ENCODE assay signal across 8 mouse cellular contexts in the genomic region with DNA sequence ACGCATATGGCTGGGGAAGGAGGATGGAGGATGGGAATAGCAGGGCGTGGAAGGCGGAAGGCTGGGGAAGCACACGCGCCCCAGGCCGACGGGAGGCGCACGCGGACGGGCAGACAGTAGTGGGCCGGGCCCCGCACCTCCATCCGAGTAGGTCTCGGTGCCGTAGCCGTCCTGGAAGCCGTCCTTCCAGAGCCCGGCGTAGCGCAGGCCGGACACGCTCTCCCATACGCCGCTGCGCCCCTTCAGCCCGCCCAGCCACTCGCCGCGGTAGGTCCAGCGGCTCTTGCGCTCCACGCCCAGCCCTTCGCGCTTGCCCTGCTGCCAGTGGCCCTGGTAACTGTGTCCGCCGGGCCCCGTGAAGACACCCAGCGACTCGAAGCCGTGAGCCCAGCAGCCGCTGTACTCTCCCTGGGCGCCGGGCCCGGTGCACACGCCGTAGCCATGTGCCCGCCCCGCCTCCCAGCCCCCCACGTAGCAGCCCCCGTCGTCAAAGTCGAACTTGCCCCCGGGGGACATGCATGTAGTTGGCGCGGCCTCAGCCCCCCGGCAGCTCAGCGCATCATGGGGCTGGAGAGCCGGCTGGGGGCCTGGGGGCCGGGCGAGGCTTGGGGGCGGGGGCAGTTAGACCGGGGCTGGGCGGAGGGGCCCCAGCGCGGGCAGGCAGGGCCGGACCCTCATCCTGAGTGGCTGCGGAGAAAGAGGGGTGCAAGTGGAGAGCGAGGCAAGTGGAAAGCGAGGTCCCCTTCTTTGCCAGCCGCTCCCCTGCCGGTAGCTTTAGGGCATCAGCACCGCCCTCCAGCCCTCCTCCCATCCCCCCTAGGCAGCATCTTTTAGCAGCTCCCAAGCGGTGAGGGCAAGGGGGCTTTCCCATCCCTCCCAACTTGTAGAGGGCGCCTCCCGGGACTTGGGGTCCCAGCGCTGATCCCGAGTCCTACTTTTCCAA. TPM values are rescaled to one million over a fixed set of nuclear protein-coding genes. Genes with fewer than 3 reads are reported as not detected.
A peak's percentile ranks its signal among the peaks of the same experiment; 100 is the strongest.
DNase-seq lines count a peak whose midpoint lies in the region; ATAC-seq and TF ChIP-seq lines count a peak whose summit lies in the region.

No protein-coding gene starts in this region.

- peak overlapping the region; percentile 70 for H3K4me3 ChIP-seq in forebrain, embryonic 15.5 days
- peak overlapping the region; percentile 80 for H3K4me3 ChIP-seq in hindbrain, postnatal 0 days (ENCODE audit: low read length)
- H3K4me3 ChIP-seq in limb, embryonic 12.5 days (replicated peaks) = peak overlapping the region; percentile 67
- H3K4me3 ChIP-seq in midbrain, embryonic 13.5 days (replicated peaks) = peak overlapping the region; percentile 81

- H3K36me3 ChIP-seq in forebrain, embryonic 15.5 days = peaks cover 8% of the 10 kb centered on the region; the same call in 1 of the 2 replicates
- H3K36me3 ChIP-seq in hindbrain, postnatal 0 days (ENCODE audit: insufficient read depth, low read length) = no peaks in the 10 kb centered on the region
- no peaks in the 10 kb centered on the region for H3K36me3 ChIP-seq in limb, embryonic 12.5 days
- H3K36me3 ChIP-seq in midbrain, embryonic 13.5 days = peaks cover 11% of the 10 kb centered on the region

- H3K27ac ChIP-seq in forebrain, embryonic 15.5 days (replicated peaks) = peak overlapping the region; percentile 97
- peak overlapping the region; percentile 94 for H3K27ac ChIP-seq in hindbrain, postnatal 0 days
- H3K27ac ChIP-seq in limb, embryonic 12.5 days = no peak overlapping the region
- H3K27ac ChIP-seq in midbrain, embryonic 13.5 days = peak overlapping the region; percentile 93

- H3K9me3 ChIP-seq in forebrain, embryonic 15.5 days = no peaks in the 10 kb centered on the region
- H3K9me3 ChIP-seq in hindbrain, postnatal 0 days (ENCODE audit: low read length) = no peaks in the 10 kb centered on the region
- H3K9me3 ChIP-seq in limb, embryonic 12.5 days = no peaks in the 10 kb centered on the region
- no peaks in the 10 kb centered on the region for H3K9me3 ChIP-seq in midbrain, embryonic 13.5 days

- peak; percentile 63 for DNase-seq in ovary, postnatal 36 days (ENCODE audit: low spot score)
- DNase-seq in ovary, postnatal 10 days (ENCODE audit: low spot score) = no peak
- peak; percentile 81 to 82 for DNase-seq in cerebellum, adult 18-20 months
- peak; percentile 74 for DNase-seq in hindbrain, postnatal 0 days (ENCODE audit: low spot score)
- DNase-seq in urinary bladder, postnatal 36 days (ENCODE audit: low spot score in 2 of 2) = peak; percentile 23 to 43

- peak overlapping the region; percentile 75 for H3K9ac ChIP-seq in forebrain, embryonic 15.5 days (replicated peaks)
- peak overlapping the region; percentile 88 for H3K9ac ChIP-seq in hindbrain, postnatal 0 days (replicated peaks; ENCODE audit: low read length)
- H3K9ac ChIP-seq in limb, embryonic 12.5 days (replicated peaks) = peak overlapping the region; percentile 70
- peak overlapping the region; percentile 88 for H3K9ac ChIP-seq in midbrain, embryonic 13.5 days (replicated peaks)

- ATAC-seq in forebrain, embryonic 15.5 days (replicated peaks) = peak; percentile 51
- ATAC-seq in hindbrain, postnatal 0 days = peak; percentile 55
- ATAC-seq in limb, embryonic 12.5 days (ENCODE audit: insufficient number of reproducible peaks, insufficient read depth, low FRiP score, low TSS enrichment, low read depth) = peak; percentile 49; the same call in 1 of the 2 replicates
- peak; percentile 59 for ATAC-seq in midbrain, embryonic 13.5 days

- peak; percentile 57 for TF ChIP-seq CTCF in hindbrain, postnatal 0 days (IDR thresholded peaks at IDR 0.05; ENCODE audit: low read depth)

- H3K27me3 ChIP-seq in forebrain, embryonic 15.5 days = 0 out of 2 replicates have a peak, but pooled peaks cover 9% of the 10 kb centered on the region
- no peaks in the 10 kb centered on the region for H3K27me3 ChIP-seq in hindbrain, postnatal 0 days (ENCODE audit: insufficient read depth, low read length)
- peaks cover 77% of the 10 kb centered on the region for H3K27me3 ChIP-seq in limb, embryonic 12.5 days
- H3K27me3 ChIP-seq in midbrain, embryonic 13.5 days = peaks cover 41% of the 10 kb centered on the region

- WGBS in forebrain, embryonic 15.5 days = under 1% methylated on average over 77 of the region's 78 CpGs
- WGBS in hindbrain, postnatal 0 days = under 1% methylated on average over 70 of the region's 78 CpGs
- WGBS in limb, embryonic 12.5 days = under 1% methylated on average over 76 of the region's 78 CpGs
- under 1% methylated on average over 59 of the region's 78 CpGs for WGBS in midbrain, embryonic 13.5 days

- peaks cover 57% of the 10 kb centered on the region for H3K4me1 ChIP-seq in forebrain, embryonic 15.5 days
- H3K4me1 ChIP-seq in hindbrain, postnatal 0 days (ENCODE audit: insufficient read depth, low read length) = peaks cover 21% of the 10 kb centered on the region; the same call in 1 of the 2 replicates
- peaks cover 34% of the 10 kb centered on the region for H3K4me1 ChIP-seq in limb, embryonic 12.5 days (replicated peaks)
- peaks cover 64% of the 10 kb centered on the region for H3K4me1 ChIP-seq in midbrain, embryonic 13.5 days (replicated peaks)

- peak overlapping the region; percentile 82 for H3K4me2 ChIP-seq in forebrain, embryonic 15.5 days (replicated peaks)
- H3K4me2 ChIP-seq in hindbrain, postnatal 0 days (ENCODE audit: low read depth, low read length) = peak overlapping the region; percentile 82
- peak overlapping the region; percentile 100 for H3K4me2 ChIP-seq in limb, embryonic 12.5 days
- peak overlapping the region; percentile 95 for H3K4me2 ChIP-seq in midbrain, embryonic 13.5 days (replicated peaks)

RNA-seq across cellular contexts. Expression of gene Jph4, which starts 1.7 kb away (rescaled TPM):
- polyA plus RNA-seq in forebrain, embryonic 15.5 days (2015; fragmentation: Nextera tagmentation; extraction: Ambion mirVana) = 37.4 and 38.3 TPM in 2 replicates
- 124 and 126 TPM in 2 replicates for total RNA-seq in hindbrain, postnatal 0 days (2014; rRNA removed)
- polyA plus RNA-seq in hindbrain, postnatal 0 days (2015; fragmentation: Nextera tagmentation; extraction: Ambion mirVana) = 28.3 and 29.4 TPM in 2 replicates
- 0.69 and 0.78 TPM in 2 replicates for polyA plus RNA-seq in limb, embryonic 12.5 days (2016; fragmentation: Nextera tagmentation; extraction: Ambion mirVana)
- 18.2 and 19.9 TPM in 2 replicates for polyA plus RNA-seq in midbrain, embryonic 13.5 days (2015; fragmentation: Nextera tagmentation; extraction: Ambion mirVana)

RNA-seq across cellular contexts. Expression of gene Ap1g2, which starts 8.6 kb away (rescaled TPM):
- 11.4 and 13.0 TPM in 2 replicates for polyA plus RNA-seq in forebrain, embryonic 15.5 days (2015; fragmentation: Nextera tagmentation; extraction: Ambion mirVana)
- 5.7 and 6.5 TPM in 2 replicates for total RNA-seq in hindbrain, postnatal 0 days (2014; rRNA removed)
- polyA plus RNA-seq in hindbrain, postnatal 0 days (2015; fragmentation: Nextera tagmentation; extraction: Ambion mirVana) = 5.9 and 6.1 TPM in 2 replicates
- polyA plus RNA-seq in limb, embryonic 12.5 days (2016; fragmentation: Nextera tagmentation; extraction: Ambion mirVana) = 10.7 and 13.7 TPM in 2 replicates
- 7.9 and 8.2 TPM in 2 replicates for polyA plus RNA-seq in midbrain, embryonic 13.5 days (2015; fragmentation: Nextera tagmentation; extraction: Ambion mirVana)

RNA-seq across cellular contexts. Expression of gene Thtpa, which starts 20.4 kb away (rescaled TPM):
- polyA plus RNA-seq in forebrain, embryonic 15.5 days (2015; fragmentation: Nextera tagmentation; extraction: Ambion mirVana) = 52.2 and 52.3 TPM in 2 replicates
- 37.7 and 44.1 TPM in 2 replicates for total RNA-seq in hindbrain, postnatal 0 days (2014; rRNA removed)
- 31.8 and 32.8 TPM in 2 replicates for polyA plus RNA-seq in hindbrain, postnatal 0 days (2015; fragmentation: Nextera tagmentation; extraction: Ambion mirVana)
- polyA plus RNA-seq in limb, embryonic 12.5 days (2016; fragmentation: Nextera tagmentation; extraction: Ambion mirVana) = 24.0 and 24.2 TPM in 2 replicates
- 32.1 and 35.0 TPM in 2 replicates for polyA plus RNA-seq in midbrain, embryonic 13.5 days (2015; fragmentation: Nextera tagmentation; extraction: Ambion mirVana)

RNA-seq across cellular contexts. Expression of gene Zfhx2, which starts 22.9 kb away (rescaled TPM):
- 27.4 and 30.6 TPM in 2 replicates for polyA plus RNA-seq in forebrain, embryonic 15.5 days (2015; fragmentation: Nextera tagmentation; extraction: Ambion mirVana)
- 10.7 and 10.9 TPM in 2 replicates for total RNA-seq in hindbrain, postnatal 0 days (2014; rRNA removed)
- polyA plus RNA-seq in hindbrain, postnatal 0 days (2015; fragmentation: Nextera tagmentation; extraction: Ambion mirVana) = 8.1 and 8.4 TPM in 2 replicates
- 6.9 and 7.0 TPM in 2 replicates for polyA plus RNA-seq in limb, embryonic 12.5 days (2016; fragmentation: Nextera tagmentation; extraction: Ambion mirVana)
- 35.5 and 39.9 TPM in 2 replicates for polyA plus RNA-seq in midbrain, embryonic 13.5 days (2015; fragmentation: Nextera tagmentation; extraction: Ambion mirVana)

Comparison
In these comparisons a context has a peak if more than half of its experiments do, and no peak if none do; other contexts are left out.
1. RNA of gene Jph4, which starts 1.7 kb away (polyA plus RNA-seq): 37.4 to 38.3 TPM in forebrain, embryonic 15.5 days, 28.3 to 29.4 TPM in hindbrain, postnatal 0 days and 18.2 to 19.9 TPM in midbrain, embryonic 13.5 days; 0.69 to 0.78 TPM in limb, embryonic 12.5 days; every median in the first group is over 10 times any median in the second.
2. Peak in every context shown above with its lines, with median percentiles within 50 percentile points of each other: ATAC-seq, H3K4me2 ChIP-seq, H3K4me3 ChIP-seq and H3K9ac ChIP-seq.